Mouse (Mus musculus) CH12.LX (cell line): ENCODE data around the gene Bpifc. TPM values are rescaled to one million over a fixed set of nuclear protein-coding genes. Genes with fewer than 3 reads are reported as not detected.

ENCODE experiments used
- DNase-seq: peaks from one replicate; pipeline ENCODE4 v3.0.0-alpha.2; 2013; ENCODE audit errors: extremely low read depth
- H3K27ac ChIP-seq: 2 replicates; pipeline ENCODE4 v1.5.1; 2012; ENCODE audit warnings: low read depth, mild to moderate bottlenecking, control low read depth, moderate library complexity; ENCODE audit not compliant: insufficient read depth
- H3K27me3 ChIP-seq: replicated peaks from 2 replicates; pipeline ENCODE3; 2012; ENCODE audit warnings: inconsistent platforms
- H3K36me3 ChIP-seq, 2 experiments: replicated peaks in 1 of 2; 2 replicates each; pipeline versions ENCODE3 to v1.6.1; 2012; ENCODE audit warnings: inconsistent platforms in 1 of 2, low read length in 1 of 2, mild to moderate bottlenecking in 1 of 2, mixed read lengths in 1 of 2, moderate library complexity in 1 of 2; ENCODE audit not compliant: control insufficient read depth in 1 of 2, insufficient read depth in 1 of 2
- H3K4me1 ChIP-seq, 2 experiments: 2 replicates each; pipeline ENCODE4 v1.6.1; 2012; ENCODE audit warnings: inconsistent platforms in 1 of 2, moderate library complexity in 1 of 2; ENCODE audit not compliant: insufficient read depth in 2 of 2, control insufficient read depth in 1 of 2
- H3K4me2 ChIP-seq: 2 replicates; pipeline ENCODE4 v1.6.1; 2012; ENCODE audit warnings: low read depth, mild to moderate bottlenecking, control low read depth; ENCODE audit not compliant: poor library complexity, insufficient read depth, severe bottlenecking
- H3K4me3 ChIP-seq, 3 experiments: fragments of 150-350 bp in 1 of 3; sonication (generic) in 1 of 3; replicated peaks in 1 of 3; 2 replicates each; pipeline versions ENCODE3 to v1.5.1; 2011 to 2012; ENCODE audit warnings: low read depth in 2 of 3, low read length in 2 of 3, mild to moderate bottlenecking in 2 of 3, moderate library complexity in 2 of 3, control low read depth in 1 of 3, improper control_type of control experiment in 1 of 3, inconsistent platforms in 1 of 3, mixed read lengths in 1 of 3; ENCODE audit not compliant: poor library complexity in 1 of 3
- H3K79me2 ChIP-seq: replicated peaks from 2 replicates; pipeline ENCODE4 v1.6.1; 2012; ENCODE audit warnings: mild to moderate bottlenecking, moderate library complexity; ENCODE audit not compliant: control insufficient read depth, poor library complexity, insufficient read depth, severe bottlenecking; ENCODE audit errors: extremely low read depth
- H3K9ac ChIP-seq: 2 replicates; pipeline ENCODE4 v1.6.1; 2012; ENCODE audit warnings: low read depth, mild to moderate bottlenecking, control low read depth, moderate library complexity; ENCODE audit not compliant: insufficient read depth
- H3K9me3 ChIP-seq: replicated peaks from 2 replicates; pipeline ENCODE3; 2012; ENCODE audit warnings: low read length, inconsistent platforms, mixed read lengths
- CTCF ChIP-seq, 2 experiments: IDR thresholded peaks in 1 of 2; conservative IDR thresholded peaks in 1 of 2; 2 replicates each; pipeline ENCODE4 v1.5.1; 2011 to 2012; ENCODE audit warnings: low read depth in 2 of 2, low read length in 2 of 2, improper control_type of control experiment in 1 of 2, inconsistent platforms in 1 of 2, mild to moderate bottlenecking in 1 of 2, moderate library complexity in 1 of 2
- ETS1 ChIP-seq: conservative IDR thresholded peaks from 2 replicates; pipeline ENCODE4 v1.6.1; 2012; ENCODE audit warnings: low read depth, mild to moderate bottlenecking, inconsistent platforms, low read length, improper control_type of control experiment, moderate library complexity
- IRF4 ChIP-seq: IDR thresholded peaks from 2 replicates; pipeline ENCODE4 v1.6.1; 2014; ENCODE audit warnings: low read depth, mild to moderate bottlenecking, inconsistent platforms, low read length, improper control_type of control experiment
- MAX ChIP-seq: IDR thresholded peaks from 2 replicates; pipeline ENCODE4 v1.6.1; 2011; ENCODE audit warnings: low read length, improper control_type of control experiment
- MAZ ChIP-seq: IDR thresholded peaks from 2 replicates; pipeline ENCODE4 v1.6.1; 2012; ENCODE audit warnings: low read depth, mild to moderate bottlenecking, inconsistent platforms, low read length, improper control_type of control experiment, moderate library complexity
- MEF2A ChIP-seq: IDR thresholded peaks from 2 replicates; pipeline ENCODE4 v1.6.1; 2014; ENCODE audit warnings: low read depth, mild to moderate bottlenecking, inconsistent platforms, low read length, improper control_type of control experiment, borderline replicate concordance
- MXI1 ChIP-seq: IDR thresholded peaks from 2 replicates; pipeline ENCODE4 v1.6.1; 2011; ENCODE audit warnings: mild to moderate bottlenecking, low read depth, low read length, improper control_type of control experiment
- NRF1 ChIP-seq: IDR thresholded peaks from 2 replicates; pipeline ENCODE4 v1.6.1; 2014; ENCODE audit warnings: low read depth, mild to moderate bottlenecking, inconsistent platforms, low read length, improper control_type of control experiment, moderate library complexity
- POLR2AphosphoS2 ChIP-seq: IDR thresholded peaks from 2 replicates; pipeline ENCODE4 v1.6.1; 2011; ENCODE audit warnings: low read depth, low read length, improper control_type of control experiment
- RAD21 ChIP-seq: IDR thresholded peaks from 2 replicates; pipeline ENCODE4 v1.6.1; 2011; ENCODE audit warnings: low read depth, mild to moderate bottlenecking, low read length, improper control_type of control experiment, moderate library complexity
- SIN3A ChIP-seq: IDR thresholded peaks from 2 replicates; pipeline ENCODE4 v1.6.1; 2012; ENCODE audit warnings: low read length, improper control_type of control experiment, inconsistent platforms
- SMC3 ChIP-seq: IDR thresholded peaks from 2 replicates; pipeline ENCODE4 v1.6.1; 2011; ENCODE audit warnings: low read depth, low read length, improper control_type of control experiment
- ZNF384 ChIP-seq: IDR thresholded peaks from 2 replicates; pipeline ENCODE4 v1.6.1; 2012; ENCODE audit warnings: low read depth, low read length, improper control_type of control experiment, inconsistent platforms
- dilution Hi-C: fragments of 300-500 bp; cut with MboI; formaldehyde crosslinking; loops from 2 replicates; pipeline ENCODE4 v1.14.3; 2020; ENCODE audit warnings: low sequenced_read_pairs; ENCODE audit not compliant: extremely low pct_unique_long_range_greater_than_20kb, extremely low pct_ligation_motif_present
- in situ Hi-C: fragments of 300-500 bp; cut with MboI; formaldehyde crosslinking; loops from 3 replicates; pipeline ENCODE4 v1.14.3; 2019; ENCODE audit warnings: low sequenced_read_pairs, low pct_ligation_motif_present, low pct_unique_long_range_greater_than_20kb, mixed read lengths
- polyA plus RNA-seq: library from polyadenylated mRNA; unstranded; fragments of >175 nt; gene quantifications from 2 replicates; pipeline ENCODE4 v1.2.1, GENCODE M21; 2012; ENCODE audit warnings: low read depth; ENCODE audit not compliant: insufficient read length
- total RNA-seq, 2 experiments: library from RNA; depleted of rRNA; stranded (reverse); fragments of 300-350 nt in 1 of 2; fragments of >200 nt in 1 of 2; gene quantifications; 2 replicates each; pipeline ENCODE4 v1.2.3; 2012 to 2014

Bpifc gene
- total and polyA plus RNA-seq, 3 experiments, result not detected

- H3K27ac ChIP-seq, result no peak overlapping the region
- peaks cover 3% of the 10 kb centered on the region for H3K79me2 ChIP-seq
- TF ChIP-seq ZNF384 (no peak), MXI1 (no peak), ETS1 (no peak), POLR2AphosphoS2 (no peak), IRF4 (no peak), CTCF (conservative IDR thresholded peaks at IDR 0.05 in 1 of 2, IDR thresholded peaks at IDR 0.05 in 1 of 2; ENCODE audit: low read depth in 2 of 2, low read length in 2 of 2) (no peak), MAX (no peak), RAD21 (no peak), SMC3 (no peak)
- H3K9me3 ChIP-seq, result no peaks in the 10 kb centered on the region
- H3K4me3 ChIP-seq, result no peak overlapping the region
- peaks cover 72 to 94% of the 10 kb centered on the region in 2 experiments for H3K36me3 ChIP-seq
- peaks cover 3 to 34% of the 10 kb centered on the region in 2 experiments; a peak in 3 of 4 replicates for H3K4me1 ChIP-seq
- no peak overlapping the region for H3K4me2 ChIP-seq
- in situ Hi-C loops (no loop called here), dilution Hi-C loops (no loop called here)
- DNase-seq, result no peak
- no peak overlapping the region for H3K9ac ChIP-seq
- no peaks in the 10 kb centered on the region for H3K27me3 ChIP-seq
Measured at GRCm38 (mm10) chr10:85948483-85949196, 63.1 kb downstream of the Bpifc start.

GRCm38 (mm10) chr10:85936280-85936965 is 75.3 kb downstream of the Bpifc start:
- Histone ChIP-seq H3K9ac (no peak overlapping the region), H3K27ac (no peak overlapping the region), H3K27me3 (no peaks in the 10 kb centered on the region), H3K79me2 (no peaks in the 10 kb centered on the region), H3K9me3 (no peaks in the 10 kb centered on the region), H3K4me3 (no peak overlapping the region), H3K36me3 (peaks cover 42 to 63% of the 10 kb centered on the region in 2 experiments), H3K4me2 (no peak overlapping the region), H3K4me1 (no peaks in the 10 kb centered on the region)
- dilution Hi-C loops (no loop called here), in situ Hi-C loops (no loop called here)
- TF ChIP-seq POLR2AphosphoS2, result no peak
- TF ChIP-seq SIN3A, result no peak
- TF ChIP-seq MAZ, result no peak
- no peak for TF ChIP-seq IRF4
- TF ChIP-seq ETS1, result no peak
- no peak for TF ChIP-seq MEF2A
- TF ChIP-seq NRF1, result no peak
- DNase-seq, result no peak
